Mouse (Mus musculus) R1 (cell line): Measurements from ENCODE around the gene Bmyc.
"Not testable (repeated sequence)": the region's sequence is repeated elsewhere in the genome, so short reads cannot be mapped to it uniquely, and the experiment has no call there.

Source experiments
- DNase-seq: peaks from one replicate; pipeline ENCODE4 v3.0.0-alpha.2; 2018; ENCODE audit warnings: low read depth, low spot score

Gene Bmyc

GRCm38 (mm10) chr2:25706643-25707481, at the start of gene Bmyc:
Gene Bmyc, plus strand, starts transcription at chr2:25706739.
- DNase-seq = peak; percentile 89

- no peak for DNase-seq
Measured at GRCm38 (mm10) chr2:25657246-25657645, 49.3 kb upstream of the Bmyc start.

GRCm38 (mm10) chr2:25657652-25658051, 48.9 kb upstream of the Bmyc start, which contains the start of gene Lcn5:
Gene Lcn5, plus strand, starts transcription at chr2:25657952.
- no peak for DNase-seq

- no peak for DNase-seq
Measured at GRCm38 (mm10) chr2:25660279-25660678, 46.3 kb upstream of the Bmyc start.

- DNase-seq = no peak
Measured at GRCm38 (mm10) chr2:25661245-25661970, 45.1 kb upstream of the Bmyc start.

GRCm38 (mm10) chr2:25663511-25663910, 43.0 kb upstream of the Bmyc start:
- peak; percentile 45 for DNase-seq

- DNase-seq = no peak
Measured at GRCm38 (mm10) chr2:25664125-25664524, 42.4 kb upstream of the Bmyc start.

GRCm38 (mm10) chr2:25666516-25666915, 40.0 kb upstream of the Bmyc start:
- no peak for DNase-seq

GRCm38 (mm10) chr2:25676486-25676885, 30.1 kb upstream of the Bmyc start, which contains the start of gene Lcn6:
Gene Lcn6, plus strand, starts transcription at chr2:25676786.
- DNase-seq = no peak

GRCm38 (mm10) chr2:25679559-25679958, 27.0 kb upstream of the Bmyc start:
- no peak for DNase-seq

- DNase-seq = no peak
Measured at GRCm38 (mm10) chr2:25682426-25682825, 24.1 kb upstream of the Bmyc start, which contains the start of gene Lcn10. Gene Lcn10, plus strand, starts transcription at chr2:25682726.

GRCm38 (mm10) chr2:25686941-25687340, 19.6 kb upstream of the Bmyc start:
- DNase-seq = peak; percentile 68

GRCm38 (mm10) chr2:25694605-25695004, 11.9 kb upstream of the Bmyc start:
- peak; percentile 89 for DNase-seq

- no peak for DNase-seq
Measured at GRCm38 (mm10) chr2:25696951-25697350, 9.6 kb upstream of the Bmyc start.

- DNase-seq = no peak
Measured at GRCm38 (mm10) chr2:25698696-25699095, 7.8 kb upstream of the Bmyc start.

GRCm38 (mm10) chr2:25699743-25700142, 6.8 kb upstream of the Bmyc start, which contains the start of gene Obp2a:
Gene Obp2a, plus strand, starts transcription at chr2:25700043.
- not testable (repeated sequence) for DNase-seq

GRCm38 (mm10) chr2:25701001-25701400, 5.5 kb upstream of the Bmyc start:
- no peak for DNase-seq

GRCm38 (mm10) chr2:25703706-25704105, 2.8 kb upstream of the Bmyc start:
- DNase-seq = no peak

- DNase-seq = peak; percentile 37
Measured at GRCm38 (mm10) chr2:25708121-25708520, 1.6 kb downstream of the Bmyc start.

- DNase-seq = not testable (repeated sequence)
Measured at GRCm38 (mm10) chr2:25709056-25709455, 2.5 kb downstream of the Bmyc start.

GRCm38 (mm10) chr2:25709791-25710190, 3.3 kb downstream of the Bmyc start:
- DNase-seq = not testable (repeated sequence)

- DNase-seq = not testable (repeated sequence)
Measured at GRCm38 (mm10) chr2:25711641-25712040, 5.1 kb downstream of the Bmyc start.
